Mouse (Mus musculus): ENCODE data around the gene Rps11.

Gene Rps11

DNA sequence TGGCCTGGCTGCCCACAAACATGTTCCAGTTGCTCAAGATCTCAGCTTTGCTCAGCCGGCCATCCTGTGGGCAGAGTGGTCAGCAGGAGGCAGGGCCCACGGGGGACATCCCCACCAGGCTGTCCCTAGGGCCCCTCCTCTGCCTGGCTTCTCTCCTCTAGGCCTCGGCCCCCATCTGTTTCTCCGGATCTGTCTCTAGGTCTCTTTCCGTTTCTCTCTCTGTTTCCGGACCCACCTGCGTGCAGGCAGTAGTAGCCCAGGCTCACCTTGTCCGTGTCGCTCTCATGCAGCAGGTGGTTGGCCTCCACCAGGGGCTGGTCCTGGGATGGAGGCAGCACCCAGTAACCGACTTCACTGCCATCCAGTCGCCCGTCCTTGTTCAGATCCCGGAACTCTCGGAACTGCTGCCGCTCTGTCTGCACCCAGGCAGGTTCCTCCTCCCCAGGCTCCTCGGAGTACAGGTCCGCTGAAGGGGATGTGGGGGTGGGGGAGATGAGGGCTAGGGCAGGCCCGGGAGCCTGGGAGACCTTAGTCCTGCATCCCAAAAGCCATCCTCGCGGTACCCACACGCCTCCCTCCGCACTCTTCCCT is 40.8 kb downstream of the Rps11 start:
- peak overlapping the region; percentile 55 for H3K4me3 ChIP-seq (replicated peaks; ENCODE audit: low read length)
- TF ChIP-seq POU5F1 (IDR thresholded peaks at IDR 0.05; ENCODE audit: borderline replicate concordance, low read length), result no peak
- no peak for TF ChIP-seq CTCF (conservative IDR thresholded peaks at IDR 0.05; ENCODE audit: low read length)
- TF ChIP-seq NANOG (IDR thresholded peaks at IDR 0.05; ENCODE audit: borderline replicate concordance, low read length), result no peak
- no peaks in the 10 kb centered on the region for H3K9me3 ChIP-seq (ENCODE audit: low read length)
- H3K27me3 ChIP-seq (ENCODE audit: insufficient read depth, low read length), result no peaks in the 10 kb centered on the region
- peaks cover 71% of the 10 kb centered on the region for H3K4me1 ChIP-seq (replicated peaks; ENCODE audit: low read depth, low read length)
- peaks cover 50% of the 10 kb centered on the region for H3K36me3 ChIP-seq (ENCODE audit: insufficient read depth, low read length)

DNA sequence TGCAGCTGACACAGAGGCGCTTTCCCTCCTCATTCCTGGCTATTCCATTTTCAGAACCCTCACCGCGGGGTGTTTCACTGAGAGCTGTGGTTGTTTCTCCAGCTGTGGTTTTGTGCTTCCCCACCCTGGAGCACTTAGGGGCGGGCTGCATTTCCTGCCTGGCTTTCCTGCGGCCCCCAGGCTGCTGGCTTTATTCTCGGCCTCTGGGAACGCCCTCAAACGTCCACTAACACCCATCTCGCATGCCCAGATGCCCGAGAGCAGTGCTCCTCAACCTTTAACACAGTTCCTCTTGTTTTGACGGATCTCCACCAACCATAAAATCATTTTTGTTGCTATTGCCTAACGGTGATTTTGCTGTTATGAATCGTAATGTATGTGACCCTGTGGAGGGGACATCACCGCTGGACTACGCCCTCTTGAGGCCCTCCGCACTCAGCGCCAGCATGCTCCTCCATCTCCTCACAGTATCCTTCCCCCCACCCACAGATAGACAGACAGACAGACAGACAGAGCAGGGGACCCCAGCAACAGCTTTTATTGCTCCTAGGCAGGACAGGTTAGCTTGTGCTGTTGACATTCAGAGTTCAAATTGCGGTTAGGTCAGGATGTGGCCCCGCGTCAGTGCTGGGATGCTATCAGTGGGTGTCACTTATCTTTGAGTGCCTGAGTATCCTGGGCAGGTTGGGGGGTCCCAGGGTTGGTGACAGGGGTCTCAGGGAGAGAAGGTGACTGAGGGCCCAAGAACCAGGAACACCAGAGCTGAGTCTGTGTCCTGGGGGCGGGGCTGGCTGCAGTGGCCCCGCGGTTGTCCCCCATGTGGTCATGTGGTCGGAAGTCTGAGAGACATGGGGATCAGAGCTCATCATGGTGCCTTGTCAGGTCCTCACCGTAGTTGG is 41.6 kb downstream of the Rps11 start:
- TF ChIP-seq CTCF (conservative IDR thresholded peaks at IDR 0.05; ENCODE audit: low read length) (no peak), NANOG (IDR thresholded peaks at IDR 0.05; ENCODE audit: borderline replicate concordance, low read length) (no peak), POU5F1 (IDR thresholded peaks at IDR 0.05; ENCODE audit: borderline replicate concordance, low read length) (no peak)
- H3K27me3 ChIP-seq (ENCODE audit: insufficient read depth, low read length), result no peaks in the 10 kb centered on the region
- H3K9me3 ChIP-seq (ENCODE audit: low read length), result no peaks in the 10 kb centered on the region
- peaks cover 67% of the 10 kb centered on the region for H3K4me1 ChIP-seq (replicated peaks; ENCODE audit: low read depth, low read length)
- peak overlapping the region; percentile 55 for H3K4me3 ChIP-seq (replicated peaks; ENCODE audit: low read length)
- H3K36me3 ChIP-seq (ENCODE audit: insufficient read depth, low read length), result peaks cover 52% of the 10 kb centered on the region

DNA sequence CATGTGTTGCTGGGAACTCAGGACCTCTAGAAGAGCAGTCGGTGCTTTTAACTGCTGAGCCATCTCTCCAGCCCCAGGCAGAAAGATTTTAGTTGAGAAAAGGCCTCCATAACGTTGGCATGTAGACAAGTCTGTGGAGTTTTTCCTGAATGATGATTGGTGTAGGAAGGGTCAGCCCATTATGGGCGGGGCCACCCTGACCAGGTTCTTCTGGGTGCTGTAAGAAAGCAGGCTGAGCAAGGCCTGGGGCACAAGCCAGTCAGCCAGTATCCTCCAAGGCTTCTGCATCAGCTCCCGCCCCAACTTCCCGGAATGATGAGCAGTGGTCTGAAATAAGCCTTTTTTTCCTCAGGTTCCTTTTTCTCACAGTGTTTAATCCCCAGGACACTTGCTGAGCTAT is 43.2 kb downstream of the Rps11 start:
- Histone ChIP-seq H3K9me3 (ENCODE audit: low read length) (no peaks in the 10 kb centered on the region), H3K36me3 (ENCODE audit: insufficient read depth, low read length) (peaks cover 54% of the 10 kb centered on the region), H3K4me3 (replicated peaks; ENCODE audit: low read length) (no peak overlapping the region), H3K27me3 (ENCODE audit: insufficient read depth, low read length) (no peaks in the 10 kb centered on the region), H3K4me1 (replicated peaks; ENCODE audit: low read depth, low read length) (peaks cover 67% of the 10 kb centered on the region)
- no peak for TF ChIP-seq NANOG (IDR thresholded peaks at IDR 0.05; ENCODE audit: borderline replicate concordance, low read length)
- TF ChIP-seq POU5F1 (IDR thresholded peaks at IDR 0.05; ENCODE audit: borderline replicate concordance, low read length), result no peak
- TF ChIP-seq CTCF (conservative IDR thresholded peaks at IDR 0.05; ENCODE audit: low read length), result no peak

DNA sequence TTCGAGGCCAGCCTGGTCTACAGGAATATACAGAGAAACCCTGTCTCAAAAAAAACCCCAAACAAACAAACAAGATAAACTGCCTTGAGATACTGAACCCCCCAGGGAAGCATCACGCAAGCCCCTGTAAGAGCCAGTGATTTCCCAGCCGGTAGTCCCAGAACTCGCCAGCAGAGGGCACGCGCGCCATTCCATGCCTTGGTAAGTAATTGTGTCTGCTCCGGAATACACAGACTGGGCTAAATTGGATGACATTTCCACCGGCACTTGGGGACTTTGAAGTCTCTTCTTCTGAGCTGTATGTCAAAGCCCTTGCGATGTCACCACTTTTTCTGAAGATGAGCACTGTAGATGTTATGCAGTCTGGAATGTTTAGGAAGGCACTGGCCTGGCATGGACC is 44.4 kb downstream of the Rps11 start:
- Histone ChIP-seq H3K4me3 (replicated peaks; ENCODE audit: low read length) (no peak overlapping the region), H3K27me3 (ENCODE audit: insufficient read depth, low read length) (no peaks in the 10 kb centered on the region), H3K9me3 (ENCODE audit: low read length) (no peaks in the 10 kb centered on the region), H3K4me1 (replicated peaks; ENCODE audit: low read depth, low read length) (peaks cover 74% of the 10 kb centered on the region), H3K36me3 (ENCODE audit: insufficient read depth, low read length) (peaks cover 54% of the 10 kb centered on the region)
- TF ChIP-seq NANOG (IDR thresholded peaks at IDR 0.05; ENCODE audit: borderline replicate concordance, low read length), result no peak
- no peak for TF ChIP-seq POU5F1 (IDR thresholded peaks at IDR 0.05; ENCODE audit: borderline replicate concordance, low read length)
- peak; percentile 78 for TF ChIP-seq CTCF (conservative IDR thresholded peaks at IDR 0.05; ENCODE audit: low read length)

DNA sequence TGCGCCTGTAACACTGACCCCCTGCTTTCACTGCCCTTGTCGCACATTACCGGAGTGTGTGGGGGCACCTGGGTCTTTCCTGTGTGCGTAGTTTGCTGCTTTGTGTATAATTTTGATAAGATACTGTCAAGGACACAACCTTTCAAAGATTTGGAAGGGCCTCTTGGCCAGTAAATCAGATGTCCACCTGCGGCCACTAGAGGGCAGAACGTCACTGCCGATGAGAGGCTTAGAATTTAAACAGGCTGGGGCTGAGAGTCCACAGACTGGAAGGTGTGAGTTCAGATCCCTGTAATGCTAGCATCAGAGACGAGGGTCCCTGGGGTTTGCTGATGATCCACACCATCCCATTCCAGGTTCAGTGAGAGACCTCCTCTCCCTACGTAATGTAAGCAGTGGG is 45.7 kb downstream of the Rps11 start:
- Histone ChIP-seq H3K4me1 (replicated peaks; ENCODE audit: low read depth, low read length) (peaks cover 75% of the 10 kb centered on the region), H3K27me3 (ENCODE audit: insufficient read depth, low read length) (no peaks in the 10 kb centered on the region), H3K36me3 (ENCODE audit: insufficient read depth, low read length) (peaks cover 56% of the 10 kb centered on the region), H3K9me3 (ENCODE audit: low read length) (no peaks in the 10 kb centered on the region), H3K4me3 (replicated peaks; ENCODE audit: low read length) (no peak overlapping the region)
- TF ChIP-seq POU5F1 (IDR thresholded peaks at IDR 0.05; ENCODE audit: borderline replicate concordance, low read length), result no peak
- peak; percentile 58 for TF ChIP-seq CTCF (conservative IDR thresholded peaks at IDR 0.05; ENCODE audit: low read length)

DNA sequence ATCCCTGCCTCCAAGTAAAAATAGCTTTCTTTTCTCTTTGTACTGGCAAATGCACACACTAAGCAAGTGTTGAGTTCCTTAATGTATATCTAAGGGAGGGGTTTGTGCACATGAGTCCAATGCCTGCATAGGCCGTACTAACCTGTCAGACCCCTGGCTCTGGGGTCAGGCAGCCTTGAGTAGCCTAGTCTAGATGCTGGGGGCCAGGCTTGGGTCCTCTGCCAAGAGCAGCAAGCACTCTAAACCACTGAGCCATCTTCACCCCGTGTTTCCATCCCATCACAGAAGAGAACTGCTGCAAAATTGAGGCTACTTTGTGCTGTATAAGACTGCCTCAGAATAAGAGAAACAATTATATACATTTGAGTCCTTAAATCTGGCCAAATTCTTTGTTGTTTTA is 46.4 kb downstream of the Rps11 start:
- TF ChIP-seq NANOG (IDR thresholded peaks at IDR 0.05; ENCODE audit: borderline replicate concordance, low read length) (no peak), CTCF (conservative IDR thresholded peaks at IDR 0.05; ENCODE audit: low read length) (no peak)

DNA sequence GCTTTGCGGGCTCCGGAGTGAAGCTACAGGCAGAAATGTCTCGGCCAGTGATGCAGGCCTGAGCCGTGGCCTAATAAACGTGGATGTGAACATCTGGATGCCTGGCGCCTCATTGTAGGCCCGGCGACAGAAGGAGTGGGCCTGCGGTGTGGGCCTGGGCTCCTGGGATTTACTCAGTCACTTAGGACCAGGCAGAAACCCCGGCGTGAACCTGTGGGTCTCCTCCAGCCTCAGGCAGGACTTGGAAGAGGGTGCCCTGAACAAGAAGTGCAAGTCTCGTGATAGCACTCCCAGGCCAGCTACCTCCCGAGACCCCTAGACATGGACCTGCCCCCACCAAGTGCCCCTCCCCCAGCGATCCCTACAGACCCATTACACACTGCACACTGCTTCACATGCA is 46.9 kb downstream of the Rps11 start:
- peaks cover 53% of the 10 kb centered on the region for H3K36me3 ChIP-seq (ENCODE audit: insufficient read depth, low read length)
- H3K27me3 ChIP-seq (ENCODE audit: insufficient read depth, low read length), result no peaks in the 10 kb centered on the region
- H3K4me3 ChIP-seq (replicated peaks; ENCODE audit: low read length), result peak overlapping the region; percentile 64; the same call in 1 of the 2 replicates
- peaks cover 74% of the 10 kb centered on the region for H3K4me1 ChIP-seq (replicated peaks; ENCODE audit: low read depth, low read length)
- TF ChIP-seq POU5F1 (IDR thresholded peaks at IDR 0.05; ENCODE audit: borderline replicate concordance, low read length), result no peak
- no peak for TF ChIP-seq NANOG (IDR thresholded peaks at IDR 0.05; ENCODE audit: borderline replicate concordance, low read length)
- no peak for TF ChIP-seq CTCF (conservative IDR thresholded peaks at IDR 0.05; ENCODE audit: low read length)
- no peaks in the 10 kb centered on the region for H3K9me3 ChIP-seq (ENCODE audit: low read length)

More for the DNA sequence above, 46.4 kb downstream of the Rps11 start:
- Histone ChIP-seq H3K4me3 (replicated peaks; ENCODE audit: low read length) (no peak overlapping the region), H3K9me3 (ENCODE audit: low read length) (no peaks in the 10 kb centered on the region), H3K4me1 (replicated peaks; ENCODE audit: low read depth, low read length) (peaks cover 75% of the 10 kb centered on the region), H3K36me3 (ENCODE audit: insufficient read depth, low read length) (peaks cover 54% of the 10 kb centered on the region), H3K27me3 (ENCODE audit: insufficient read depth, low read length) (no peaks in the 10 kb centered on the region)

DNA sequence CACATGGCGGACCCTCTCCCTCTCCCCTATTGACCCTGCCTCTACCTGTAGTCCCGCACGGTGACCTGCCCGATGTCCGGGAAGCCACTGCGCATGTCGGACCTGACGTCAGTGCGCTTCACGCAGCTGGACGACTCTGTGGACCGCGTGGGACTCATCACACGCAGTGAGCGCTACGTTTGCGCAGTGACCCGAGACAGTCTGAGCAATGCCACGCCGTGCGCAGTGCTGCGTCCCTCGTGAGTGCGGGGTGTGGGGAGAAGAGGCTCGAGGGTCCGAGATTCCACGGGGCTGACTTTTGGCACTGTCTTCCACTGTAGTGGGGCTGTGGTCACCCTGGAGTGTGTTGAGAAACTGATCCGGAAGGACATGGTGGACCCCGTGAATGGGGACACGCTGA is 47.7 kb downstream of the Rps11 start:
- Histone ChIP-seq H3K27me3 (ENCODE audit: insufficient read depth, low read length) (no peaks in the 10 kb centered on the region), H3K4me3 (replicated peaks; ENCODE audit: low read length) (peak overlapping the region; percentile 64), H3K36me3 (ENCODE audit: insufficient read depth, low read length) (peaks cover 53% of the 10 kb centered on the region), H3K9me3 (ENCODE audit: low read length) (no peaks in the 10 kb centered on the region), H3K4me1 (replicated peaks; ENCODE audit: low read depth, low read length) (peaks cover 76% of the 10 kb centered on the region)
- TF ChIP-seq CTCF (conservative IDR thresholded peaks at IDR 0.05; ENCODE audit: low read length) (no peak), NANOG (IDR thresholded peaks at IDR 0.05; ENCODE audit: borderline replicate concordance, low read length) (no peak), POU5F1 (IDR thresholded peaks at IDR 0.05; ENCODE audit: borderline replicate concordance, low read length) (no peak)
